Mouse (Mus musculus): ENCODE results near the gene Gm20683. TPM values are rescaled to one million over a fixed set of nuclear protein-coding genes. Genes with fewer than 3 reads are reported as not detected.

Gene Gm20683
- polyA plus RNA-seq, 3 experiments from 2014 or later, result 0.26 to 1.1 (median 0.67) TPM

- peak; percentile 86 for ATAC-seq
Observed at GRCm38 (mm10) chr17:25792615-25793014, 48.9 kb downstream of the Gm20683 start, which contains the start of gene Fam173a. TSS of gene Fam173a (minus strand) at chr17:25792901.

- ATAC-seq, result peak; percentile 63
Observed at GRCm38 (mm10) chr17:25791843-25792527, 49.6 kb downstream of the Gm20683 start.

GRCm38 (mm10) chr17:25791320-25791842 is 50.2 kb downstream of the Gm20683 start:
- no peak for ATAC-seq

- no peak for ATAC-seq
Observed at GRCm38 (mm10) chr17:25786781-25787504, 54.6 kb downstream of the Gm20683 start.

GRCm38 (mm10) chr17:25786280-25786679 is 55.3 kb downstream of the Gm20683 start, which contains the start of gene Ccdc78:
TSS of gene Ccdc78 (plus strand) at chr17:25786580.
- ATAC-seq, result no peak

- peak; percentile 88 for ATAC-seq
Observed at GRCm38 (mm10) chr17:25785281-25785745, 56.2 kb downstream of the Gm20683 start, which contains the start of gene Haghl. TSS of gene Haghl (minus strand) at chr17:25785673.

Other genes starting within 250 kb of the Gm20683 start
- not detected for gene Gng13, start 124.6 kb downstream of the Gm20683 start, polyA plus RNA-seq (2017; shearing (Covaris generic))
- gene Chtf18, start 114.3 kb downstream of the Gm20683 start, polyA plus RNA-seq (2017; shearing (Covaris generic)), result 10 to 100 TPM in 1 of 3 experiments, 1 to 10 TPM in 2; 1.4 to 12.9 (median 3.9) TPM
- gene Rpusd1, start 114.1 kb downstream of the Gm20683 start, polyA plus RNA-seq (2017; shearing (Covaris generic)), result 10 to 100 TPM in 2 of 3 experiments, 1 to 10 TPM in 1; 8.6 to 12.5 (median 11.2) TPM
- not detected for gene Mslnl, start 105.7 kb downstream of the Gm20683 start, polyA plus RNA-seq (2017; shearing (Covaris generic))
- gene Msln, start 87.4 kb downstream of the Gm20683 start, polyA plus RNA-seq (2017; shearing (Covaris generic)), result not detected
- 10 to 100 TPM; 16.4 to 18.4 (median 17.0) TPM for gene Narfl, start 68.0 kb downstream of the Gm20683 start, polyA plus RNA-seq (2017; shearing (Covaris generic))
- 10 to 100 TPM; 23.1 to 41.8 (median 31.1) TPM for gene Haghl, start 56.1 kb downstream of the Gm20683 start, polyA plus RNA-seq (2017; shearing (Covaris generic))
- gene Ccdc78, start 55.2 kb downstream of the Gm20683 start, polyA plus RNA-seq (2017; shearing (Covaris generic)), result under 1 TPM in 2 of 3 experiments, not detected in 1; 0.50 to 0.75 TPM
- 100 to 1,000 TPM; 158 to 288 (median 193) TPM for gene Fam173a, start 48.9 kb downstream of the Gm20683 start, polyA plus RNA-seq (2017; shearing (Covaris generic))
- not detected for gene AC134908.4, start 46.1 kb downstream of the Gm20683 start, polyA plus RNA-seq (2017; shearing (Covaris generic))
- 1 to 10 TPM; 3.3 to 5.7 (median 5.6) TPM for gene Metrn, start 44.6 kb downstream of the Gm20683 start, polyA plus RNA-seq (2017; shearing (Covaris generic))
- not detected for gene Fbxl16, start 32.7 kb downstream of the Gm20683 start, polyA plus RNA-seq (2017; shearing (Covaris generic))
- 10 to 100 TPM; 13.8 to 23.4 (median 19.3) TPM for gene Wdr24, start 18.1 kb downstream of the Gm20683 start, polyA plus RNA-seq (2017; shearing (Covaris generic))
- gene Jmjd8, start 12.9 kb downstream of the Gm20683 start, polyA plus RNA-seq (2017; shearing (Covaris generic)), result 10 to 100 TPM; 12.5 to 26.2 (median 23.9) TPM
- gene Stub1, start 8.4 kb downstream of the Gm20683 start, polyA plus RNA-seq (2017; shearing (Covaris generic)), result 10 to 100 TPM; 60.7 to 79.7 (median 78.2) TPM
- 1 to 10 TPM in 1 of 3 experiments, not detected in 2; 1.7 TPM for gene Rhbdl1, start 4.5 kb downstream of the Gm20683 start, polyA plus RNA-seq (2017; shearing (Covaris generic))
- gene Rhot2, start 3.1 kb upstream of the Gm20683 start, polyA plus RNA-seq (2017; shearing (Covaris generic)), result 10 to 100 TPM; 21.2 to 32.3 (median 23.4) TPM
- 1 to 10 TPM; 3.3 to 7.0 (median 6.8) TPM for gene Wdr90, start 19.7 kb upstream of the Gm20683 start, polyA plus RNA-seq (2017; shearing (Covaris generic))
- gene Mcrip2, start 27.0 kb upstream of the Gm20683 start, polyA plus RNA-seq (2017; shearing (Covaris generic)), result 1 to 10 TPM; 2.5 to 3.9 (median 3.5) TPM
- gene Mettl26, start 33.3 kb upstream of the Gm20683 start, polyA plus RNA-seq (2017; shearing (Covaris generic)), result 100 to 1,000 TPM in 1 of 3 experiments, 10 to 100 TPM in 2; 91.1 to 121 (median 98.2) TPM
- 1 to 10 TPM in 2 of 3 experiments, under 1 TPM in 1; 0.93 to 1.9 (median 1.4) TPM for gene Wfikkn1, start 39.1 kb upstream of the Gm20683 start, polyA plus RNA-seq (2017; shearing (Covaris generic))
- 1 to 10 TPM; 6.0 to 7.9 (median 7.5) TPM for gene Rab40c, start 78.0 kb upstream of the Gm20683 start, polyA plus RNA-seq (2017; shearing (Covaris generic))
- gene Pigq, start 103.2 kb upstream of the Gm20683 start, polyA plus RNA-seq (2017; shearing (Covaris generic)), result 10 to 100 TPM; 22.0 to 28.6 (median 27.4) TPM
- gene Nhlrc4, start 103.2 kb upstream of the Gm20683 start, polyA plus RNA-seq (2017; shearing (Covaris generic)), result not detected
- gene A930017K11Rik, start 110.8 kb upstream of the Gm20683 start, polyA plus RNA-seq (2017; shearing (Covaris generic)), result not detected
- gene Capn15, start 144.0 kb upstream of the Gm20683 start, polyA plus RNA-seq (2017; shearing (Covaris generic)), result 1 to 10 TPM; 5.6 to 6.0 (median 5.7) TPM
- 1 to 10 TPM; 1.6 to 3.0 (median 2.7) TPM for gene Rab11fip3, start 227.8 kb upstream of the Gm20683 start, polyA plus RNA-seq (2017; shearing (Covaris generic))
- 10 to 100 TPM; 14.2 to 26.5 (median 21.7) TPM for gene Decr2, start 248.6 kb upstream of the Gm20683 start, polyA plus RNA-seq (2017; shearing (Covaris generic))

Data from inflammation-experienced regulatory T-cells, adult 6 months (primary cell).